Mouse (Mus musculus) ES-E14 (cell line): ENCODE measurements around the gene Gm17651.

Source experiments
- CHD2 ChIP-seq: IDR thresholded peaks from 2 replicates; pipeline ENCODE4 v1.6.1; 2014; ENCODE audit warnings: mild to moderate bottlenecking, low read depth, low read length, inconsistent platforms
- HCFC1 ChIP-seq: IDR thresholded peaks from 2 replicates; pipeline ENCODE4 v1.6.1; 2012; ENCODE audit warnings: low read length, inconsistent platforms, borderline replicate concordance; ENCODE audit not compliant: insufficient read depth
- MAFK ChIP-seq: IDR thresholded peaks from 2 replicates; pipeline ENCODE4 v1.6.1; 2014; ENCODE audit warnings: mild to moderate bottlenecking, low read depth, low read length, inconsistent platforms; ENCODE audit not compliant: insufficient read depth
- ZC3H11A ChIP-seq: IDR thresholded peaks from 2 replicates; pipeline ENCODE4 v1.6.1; 2012; ENCODE audit warnings: low read depth, mild to moderate bottlenecking, inconsistent platforms, low read length, borderline replicate concordance
- ZNF384 ChIP-seq: IDR thresholded peaks from 2 replicates; pipeline ENCODE4 v1.6.1; 2012; ENCODE audit warnings: low read depth, low read length, inconsistent platforms

DNA sequence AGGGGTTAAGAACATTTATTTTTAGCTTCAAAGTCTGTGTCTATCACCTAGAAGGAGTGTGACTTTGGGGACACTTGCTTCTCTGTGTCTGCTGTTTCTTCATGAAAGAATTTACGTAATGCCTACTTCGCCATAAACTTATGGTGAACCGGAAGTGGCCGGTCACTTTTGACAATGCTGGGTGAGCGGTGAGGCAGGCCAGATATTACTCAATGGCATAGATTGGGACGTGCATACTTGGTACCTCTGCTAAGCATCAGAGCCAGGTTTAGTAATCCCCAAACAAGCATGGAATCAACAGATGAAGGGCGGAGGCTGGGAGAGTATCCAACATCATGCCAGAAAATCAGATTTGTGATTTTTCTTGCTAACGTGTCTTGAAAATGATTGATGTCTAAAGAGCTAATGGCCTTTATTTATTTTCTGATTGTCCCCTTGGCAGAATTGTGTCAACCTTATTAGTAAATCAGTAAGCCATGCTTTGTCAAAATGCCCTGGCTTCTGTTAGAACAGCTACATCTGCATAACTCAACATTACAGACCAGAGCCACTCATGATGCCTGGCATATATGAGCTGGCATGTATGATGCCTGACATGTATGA is 43.1 kb downstream of the Gm17651 start:
- no peak for TF ChIP-seq MAFK
- TF ChIP-seq CHD2 = no peak
- TF ChIP-seq HCFC1 = no peak
- TF ChIP-seq ZC3H11A = no peak
- TF ChIP-seq ZNF384 = no peak
